Mouse (Mus musculus): Measurements from ENCODE around the gene Fblim1.

GRCm38 (mm10) chr4:141545743-141546333, 60.1 kb downstream of the Fblim1 start:
- TF ChIP-seq CTCF (IDR thresholded peaks at IDR 0.05; ENCODE audit: low read depth) = no peak
- TF ChIP-seq EP300 (IDR thresholded peaks at IDR 0.05; ENCODE audit: low read depth) = no peak

All from heart, postnatal 0 days (tissue).